Mouse (Mus musculus): ENCODE data around the gene Tnp1.

DNA sequence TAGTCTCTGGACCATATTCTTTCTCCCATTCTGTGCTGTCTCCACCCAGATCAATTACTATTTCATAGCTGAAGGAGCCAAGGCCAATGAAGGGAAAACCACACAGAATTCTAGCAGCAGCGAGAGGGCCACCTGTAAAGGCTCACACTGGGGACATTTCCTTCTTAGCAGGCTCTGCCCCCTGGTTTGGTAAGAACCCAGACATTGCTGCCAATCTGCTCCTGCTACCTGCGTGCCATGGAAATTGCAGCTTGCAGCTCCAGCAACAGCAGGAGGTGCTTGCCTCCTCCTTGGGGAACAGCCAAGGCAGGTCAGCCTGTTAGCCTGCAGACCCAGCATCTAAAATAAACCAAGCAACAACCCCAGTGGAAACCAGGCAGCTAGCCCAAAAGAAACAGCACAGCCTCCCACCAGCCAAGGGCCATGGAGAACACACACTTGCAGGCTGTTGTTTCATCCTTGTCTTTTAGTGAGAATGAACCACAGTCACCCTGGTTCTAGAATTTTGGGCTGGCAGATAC, 22.7 kb downstream of the Tnp1 start:
- TF ChIP-seq POLR2A (IDR thresholded peaks at IDR 0.05; ENCODE audit: insufficient read depth, low read length) (no peak), CTCF (IDR thresholded peaks at IDR 0.05; ENCODE audit: low read depth, low read length) (no peak), EP300 (IDR thresholded peaks at IDR 0.05; ENCODE audit: insufficient read depth, low read depth, low read length) (no peak)
